Mouse (Mus musculus): ENCODE results near the gene Mcl1. TPM values are rescaled to one million over a fixed set of nuclear protein-coding genes. Genes with fewer than 3 reads are reported as not detected.

The Mcl1 gene
- polyA plus RNA-seq, 1 experiment from 2014 or later, result 57.2 TPM

DNA sequence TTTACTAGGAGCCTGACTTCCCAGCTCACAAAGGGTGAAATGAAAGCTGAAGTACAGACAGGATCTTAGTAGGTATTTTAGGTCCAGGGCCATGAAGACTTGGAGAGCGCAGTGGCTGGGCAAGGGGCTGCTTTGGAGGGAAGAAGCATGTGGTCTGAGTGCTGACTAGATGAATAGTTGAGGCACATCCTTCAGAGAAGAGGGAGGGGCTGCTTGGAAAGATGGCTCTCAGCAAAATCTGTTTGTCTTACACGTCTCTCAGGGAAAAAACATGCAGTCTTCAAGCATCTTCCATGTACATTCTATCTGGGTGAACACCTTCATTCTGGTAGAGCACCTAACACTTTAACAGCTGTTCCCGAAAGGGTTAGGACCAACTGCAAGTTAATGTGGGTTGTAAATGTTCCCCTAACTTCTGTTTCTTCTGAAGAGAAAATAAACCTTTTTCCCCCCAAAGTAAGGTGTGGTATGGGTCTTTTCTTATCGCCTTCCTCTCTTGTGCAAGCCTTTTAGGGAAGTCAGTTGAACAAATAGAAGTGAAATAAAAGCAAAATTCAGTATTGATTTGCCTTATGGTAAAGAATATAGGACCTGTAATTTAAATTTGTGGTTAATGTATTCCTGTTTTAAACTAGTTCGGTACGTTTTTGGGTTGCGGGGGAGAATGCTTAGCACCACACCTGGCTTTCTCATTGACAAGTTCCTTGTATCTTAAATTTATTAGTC is 4.3 kb downstream of the Mcl1 start:
- Histone ChIP-seq H3K4me2 (ENCODE audit: low read length) (peak overlapping the region; percentile 97), H3K27ac (replicated peaks in 1 of 2; ENCODE audit: control insufficient read depth in 1 of 2, insufficient read depth in 1 of 2, low read depth in 2 of 2, low read length in 2 of 2) (peak overlapping the region; percentile 57 to 94), H3K9ac (ENCODE audit: low read length) (peak overlapping the region; percentile 100), H3K4me3 (ENCODE audit: control insufficient read depth in 1 of 2, insufficient read depth in 1 of 2, low read depth in 1 of 2, low read length in 2 of 2) (peak overlapping the region in 1 of 2 experiments; percentile 94; a peak in 2 of 4 replicates), H3K4me1 (ENCODE audit: control insufficient read depth in 2 of 2, insufficient read depth in 2 of 2, low read length in 2 of 2) (peaks cover 30 to 69% of the 10 kb centered on the region in 2 experiments), H3K36me3 (ENCODE audit: control insufficient read depth, insufficient read depth, low read length) (peaks cover 57% of the 10 kb centered on the region), H3K27me3 (ENCODE audit: control insufficient read depth, insufficient read depth, low read length) (no peaks in the 10 kb centered on the region), H3K9me3 (ENCODE audit: control insufficient read depth, low read length) (no peaks in the 10 kb centered on the region)
- no peak for ATAC-seq (ENCODE audit: insufficient number of reproducible peaks, insufficient read depth, low FRiP score, low read depth)
- WGBS, result 72% methylated on average over 7 of the region's 7 CpGs

DNA sequence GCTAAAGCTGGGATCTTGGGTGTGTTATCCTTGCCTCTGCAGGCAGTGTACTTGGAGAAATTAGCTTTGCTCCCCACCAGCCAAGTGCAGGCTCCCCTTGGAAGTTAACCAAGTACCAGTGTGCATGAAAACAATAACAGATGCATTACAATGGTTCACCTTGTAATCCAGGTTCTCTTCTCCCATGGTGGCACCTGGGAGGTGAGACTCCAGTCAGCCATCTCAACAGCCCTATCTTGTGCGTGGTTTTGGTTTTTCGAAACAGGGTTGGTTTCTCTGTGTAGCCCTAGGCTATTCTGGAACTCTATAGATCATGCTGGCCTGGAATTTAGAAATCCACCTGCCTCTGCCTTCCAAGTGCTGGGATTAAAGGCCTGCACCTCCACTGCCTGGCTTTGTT is 4.9 kb downstream of the Mcl1 start:
- H3K27me3 ChIP-seq (ENCODE audit: control insufficient read depth, insufficient read depth, low read length), result no peaks in the 10 kb centered on the region
- H3K27ac ChIP-seq (replicated peaks in 1 of 2; ENCODE audit: control insufficient read depth in 1 of 2, insufficient read depth in 1 of 2, low read depth in 2 of 2, low read length in 2 of 2), result peak overlapping the region; percentile 32 to 94
- H3K4me1 ChIP-seq (ENCODE audit: control insufficient read depth in 2 of 2, insufficient read depth in 2 of 2, low read length in 2 of 2), result peaks cover 36 to 75% of the 10 kb centered on the region in 2 experiments
- 76% methylated on average over 2 of the region's 2 CpGs for WGBS
- ATAC-seq (ENCODE audit: insufficient number of reproducible peaks, insufficient read depth, low FRiP score, low read depth), result no peak
- H3K9ac ChIP-seq (ENCODE audit: low read length), result peak overlapping the region; percentile 100
- peak overlapping the region; percentile 97 for H3K4me2 ChIP-seq (ENCODE audit: low read length)
- no peak overlapping the region; a peak in 1 of 4 replicates for H3K4me3 ChIP-seq (ENCODE audit: control insufficient read depth in 1 of 2, insufficient read depth in 1 of 2, low read depth in 1 of 2, low read length in 2 of 2)
- H3K36me3 ChIP-seq (ENCODE audit: control insufficient read depth, insufficient read depth, low read length), result peaks cover 57% of the 10 kb centered on the region
- no peaks in the 10 kb centered on the region for H3K9me3 ChIP-seq (ENCODE audit: control insufficient read depth, low read length)

DNA sequence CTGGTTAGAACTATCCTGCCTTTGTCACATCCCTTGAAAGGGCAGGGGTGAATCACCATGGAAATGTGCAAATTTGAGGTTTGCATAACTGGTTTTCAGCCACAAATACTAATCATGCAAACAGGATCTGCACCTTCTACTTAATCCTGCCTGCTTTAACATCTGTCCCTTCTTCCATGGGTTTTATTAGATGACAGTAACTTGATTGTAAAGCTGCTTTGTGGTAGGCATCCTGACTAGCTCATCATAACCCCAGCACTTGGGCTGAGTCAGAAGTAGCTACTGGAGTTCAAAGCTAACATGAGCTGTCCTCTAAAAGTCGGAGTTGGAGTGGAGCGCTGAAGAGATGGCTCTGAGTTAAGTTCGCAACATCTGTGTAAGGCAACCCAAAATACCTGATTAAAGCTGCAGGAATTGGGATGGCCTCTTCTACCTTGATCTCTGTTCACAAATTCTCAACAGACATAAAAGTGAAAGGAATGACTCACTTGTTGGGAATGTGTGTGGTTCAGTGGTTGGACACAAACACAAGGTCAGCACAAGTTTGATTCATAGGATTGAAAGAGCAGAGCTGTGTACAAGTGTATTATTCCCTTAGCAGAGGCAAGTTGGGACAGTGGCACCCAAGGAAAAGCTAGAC is 5.5 kb downstream of the Mcl1 start:
- no peak overlapping the region for H3K4me3 ChIP-seq (ENCODE audit: control insufficient read depth in 1 of 2, insufficient read depth in 1 of 2, low read depth in 1 of 2, low read length in 2 of 2)
- H3K9ac ChIP-seq (ENCODE audit: low read length), result no peak overlapping the region
- peak overlapping the region; percentile 97; the same call in 1 of the 2 replicates for H3K4me2 ChIP-seq (ENCODE audit: low read length)
- peaks cover 39 to 80% of the 10 kb centered on the region in 2 experiments for H3K4me1 ChIP-seq (ENCODE audit: control insufficient read depth in 2 of 2, insufficient read depth in 2 of 2, low read length in 2 of 2)
- 76% methylated on average over 3 of the region's 3 CpGs for WGBS
- ATAC-seq (ENCODE audit: insufficient number of reproducible peaks, insufficient read depth, low FRiP score, low read depth), result no peak
- no peaks in the 10 kb centered on the region for H3K27me3 ChIP-seq (ENCODE audit: control insufficient read depth, insufficient read depth, low read length)
- peaks cover 59% of the 10 kb centered on the region for H3K36me3 ChIP-seq (ENCODE audit: control insufficient read depth, insufficient read depth, low read length)
- no peaks in the 10 kb centered on the region for H3K9me3 ChIP-seq (ENCODE audit: control insufficient read depth, low read length)
- peak overlapping the region; percentile 50 to 94 for H3K27ac ChIP-seq (replicated peaks in 1 of 2; ENCODE audit: control insufficient read depth in 1 of 2, insufficient read depth in 1 of 2, low read depth in 2 of 2, low read length in 2 of 2)

DNA sequence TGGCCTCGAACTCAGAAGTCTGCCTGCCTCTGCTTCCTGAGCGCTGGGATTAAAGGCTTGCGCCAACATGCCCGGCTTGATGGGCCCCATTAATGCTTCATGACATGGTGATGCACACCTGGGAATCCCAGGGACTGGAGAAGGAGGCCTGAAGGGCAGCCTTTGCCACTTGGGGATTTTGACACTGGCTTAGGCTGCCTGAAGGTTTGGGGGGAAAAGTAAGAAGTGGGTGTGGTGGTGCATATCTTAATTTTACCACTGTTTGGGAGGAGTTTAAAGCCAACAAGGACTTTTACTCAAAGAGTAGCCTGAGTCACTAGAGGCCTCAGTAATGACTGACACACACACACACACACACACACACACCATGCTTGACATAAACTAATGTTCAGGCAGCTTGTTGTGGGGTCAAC is 6.4 kb downstream of the Mcl1 start:
- Histone ChIP-seq H3K36me3 (ENCODE audit: control insufficient read depth, insufficient read depth, low read length) (peaks cover 65% of the 10 kb centered on the region), H3K4me3 (ENCODE audit: control insufficient read depth in 1 of 2, insufficient read depth in 1 of 2, low read depth in 1 of 2, low read length in 2 of 2) (no peak overlapping the region), H3K9me3 (ENCODE audit: control insufficient read depth, low read length) (no peaks in the 10 kb centered on the region), H3K27ac (replicated peaks in 1 of 2; ENCODE audit: control insufficient read depth in 1 of 2, insufficient read depth in 1 of 2, low read depth in 2 of 2, low read length in 2 of 2) (peak overlapping the region; percentile 49 to 94), H3K4me2 (ENCODE audit: low read length) (no peak overlapping the region), H3K4me1 (ENCODE audit: control insufficient read depth in 2 of 2, insufficient read depth in 2 of 2, low read length in 2 of 2) (peaks cover 39 to 80% of the 10 kb centered on the region in 2 experiments), H3K9ac (ENCODE audit: low read length) (0 out of 2 replicates have a peak overlapping the region, but pooled peaks have one; percentile 50), H3K27me3 (ENCODE audit: control insufficient read depth, insufficient read depth, low read length) (no peaks in the 10 kb centered on the region)
- WGBS, result 83% methylated on average over 4 of the region's 4 CpGs
- no peak for ATAC-seq (ENCODE audit: insufficient number of reproducible peaks, insufficient read depth, low FRiP score, low read depth)

DNA sequence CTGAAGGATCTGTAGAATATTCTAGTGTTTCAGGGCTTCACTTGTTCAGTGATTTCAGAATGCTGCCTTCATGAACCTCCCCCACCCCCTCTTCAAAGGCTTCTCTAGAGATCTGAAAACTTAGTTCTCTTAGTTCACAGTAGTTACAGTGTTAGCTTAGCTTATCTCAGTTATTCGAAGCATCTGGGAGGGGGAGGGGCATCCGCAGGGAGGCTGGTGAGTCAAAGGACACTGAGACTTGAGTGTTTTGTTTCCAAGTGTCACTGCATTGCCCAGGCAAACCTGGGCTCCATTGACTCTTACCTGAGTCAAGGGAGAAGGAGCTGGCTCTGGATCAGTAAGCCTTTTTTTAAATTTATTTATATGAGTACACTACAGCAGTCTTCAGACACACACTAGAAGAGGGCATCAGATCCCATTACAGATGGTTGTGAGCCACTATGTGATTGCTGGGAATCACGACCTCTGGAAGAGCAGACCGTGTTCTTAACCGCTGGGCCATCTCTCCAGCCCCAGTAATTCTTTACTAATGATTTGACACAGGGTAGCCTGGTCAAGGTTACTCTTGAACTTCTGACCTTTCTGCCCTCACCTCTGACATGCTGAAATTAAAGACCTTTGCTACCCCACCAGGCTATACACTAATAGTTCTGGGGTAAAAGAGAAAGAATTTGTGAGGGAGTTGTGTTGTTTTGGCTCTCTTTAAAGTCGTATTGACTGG is 7.7 kb downstream of the Mcl1 start:
- no peak overlapping the region for H3K4me3 ChIP-seq (ENCODE audit: control insufficient read depth in 1 of 2, insufficient read depth in 1 of 2, low read depth in 1 of 2, low read length in 2 of 2)

DNA sequence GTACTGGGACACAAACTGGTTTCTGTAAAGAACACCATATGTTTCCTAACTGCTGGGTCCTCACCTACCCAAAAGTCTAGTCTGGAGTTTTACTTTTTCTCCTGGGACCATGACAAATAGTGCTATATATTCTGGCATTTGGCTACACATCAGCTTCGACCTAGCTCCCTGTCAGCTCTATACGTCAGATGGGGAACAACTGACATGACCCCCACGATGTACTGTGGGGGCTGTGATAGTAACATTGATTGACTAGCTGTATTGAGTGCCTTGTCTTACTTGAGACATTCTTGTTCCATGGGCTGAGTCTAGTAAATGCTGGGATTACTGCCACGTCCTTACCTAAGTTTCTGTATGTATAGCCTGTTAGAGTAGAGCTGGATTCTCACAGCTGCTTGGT is 8.9 kb downstream of the Mcl1 start:
- peak overlapping the region; percentile 85 to 94 for H3K27ac ChIP-seq (replicated peaks in 1 of 2; ENCODE audit: control insufficient read depth in 1 of 2, insufficient read depth in 1 of 2, low read depth in 2 of 2, low read length in 2 of 2)
- 19% methylated on average over 4 of the region's 4 CpGs for WGBS
- peak overlapping the region; percentile 67 for H3K9ac ChIP-seq (ENCODE audit: low read length)
- H3K4me3 ChIP-seq (ENCODE audit: control insufficient read depth in 1 of 2, insufficient read depth in 1 of 2, low read depth in 1 of 2, low read length in 2 of 2), result peak overlapping the region in 1 of 2 experiments; percentile 5; a peak in 1 of 4 replicates
- H3K4me2 ChIP-seq (ENCODE audit: low read length), result peak overlapping the region; percentile 47
- H3K9me3 ChIP-seq (ENCODE audit: control insufficient read depth, low read length), result no peaks in the 10 kb centered on the region
- ATAC-seq (ENCODE audit: insufficient number of reproducible peaks, insufficient read depth, low FRiP score, low read depth), result no peak
- H3K27me3 ChIP-seq (ENCODE audit: control insufficient read depth, insufficient read depth, low read length), result no peaks in the 10 kb centered on the region
- H3K4me1 ChIP-seq (ENCODE audit: control insufficient read depth in 2 of 2, insufficient read depth in 2 of 2, low read length in 2 of 2), result peaks cover 45 to 73% of the 10 kb centered on the region in 2 experiments
- peaks cover 48% of the 10 kb centered on the region for H3K36me3 ChIP-seq (ENCODE audit: control insufficient read depth, insufficient read depth, low read length)

More for the DNA sequence above, 7.7 kb downstream of the Mcl1 start:
- peaks cover 40 to 75% of the 10 kb centered on the region in 2 experiments for H3K4me1 ChIP-seq (ENCODE audit: control insufficient read depth in 2 of 2, insufficient read depth in 2 of 2, low read length in 2 of 2)
- peak overlapping the region; percentile 85 to 94 for H3K27ac ChIP-seq (replicated peaks in 1 of 2; ENCODE audit: control insufficient read depth in 1 of 2, insufficient read depth in 1 of 2, low read depth in 2 of 2, low read length in 2 of 2)
- peaks cover 52% of the 10 kb centered on the region for H3K36me3 ChIP-seq (ENCODE audit: control insufficient read depth, insufficient read depth, low read length)
- H3K4me2 ChIP-seq (ENCODE audit: low read length), result peak overlapping the region; percentile 47
- peak overlapping the region; percentile 50; the same call in 1 of the 2 replicates for H3K9ac ChIP-seq (ENCODE audit: low read length)
- no peaks in the 10 kb centered on the region for H3K9me3 ChIP-seq (ENCODE audit: control insufficient read depth, low read length)
- ATAC-seq (ENCODE audit: insufficient number of reproducible peaks, insufficient read depth, low FRiP score, low read depth), result peak; percentile 60; the same call in 1 of the 2 replicates
- 12% methylated on average over 6 of the region's 6 CpGs for WGBS
- H3K27me3 ChIP-seq (ENCODE audit: control insufficient read depth, insufficient read depth, low read length), result no peaks in the 10 kb centered on the region

DNA sequence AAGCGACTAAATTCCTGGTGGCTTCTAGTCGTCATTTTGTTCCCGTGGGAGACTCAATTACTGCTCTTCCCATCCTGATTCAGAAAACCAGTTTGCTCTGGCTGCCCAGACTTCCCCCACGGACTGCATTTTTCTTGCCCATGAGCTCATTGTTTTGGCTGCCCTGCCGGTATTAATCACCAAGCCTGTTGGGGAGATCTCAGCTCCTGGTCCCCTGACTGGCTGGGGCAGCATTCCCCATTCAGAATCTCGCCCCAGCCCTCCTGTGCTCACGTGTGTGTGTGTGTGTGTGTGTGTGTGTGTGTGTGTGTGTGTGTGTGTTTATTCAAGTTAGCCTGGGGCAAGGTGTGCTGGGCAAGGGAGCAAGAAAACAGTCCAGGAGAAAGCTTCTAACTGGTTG is 9.4 kb downstream of the Mcl1 start:
- 9% methylated on average over 7 of the region's 7 CpGs for WGBS
- peak; percentile 16; the same call in 1 of the 2 replicates for ATAC-seq (ENCODE audit: insufficient number of reproducible peaks, insufficient read depth, low FRiP score, low read depth)

More for the DNA sequence above, 9.4 kb downstream of the Mcl1 start:
- no peaks in the 10 kb centered on the region for H3K27me3 ChIP-seq (ENCODE audit: control insufficient read depth, insufficient read depth, low read length)
- peaks cover 46 to 73% of the 10 kb centered on the region in 2 experiments for H3K4me1 ChIP-seq (ENCODE audit: control insufficient read depth in 2 of 2, insufficient read depth in 2 of 2, low read length in 2 of 2)
- no peaks in the 10 kb centered on the region for H3K9me3 ChIP-seq (ENCODE audit: control insufficient read depth, low read length)
- peaks cover 45% of the 10 kb centered on the region for H3K36me3 ChIP-seq (ENCODE audit: control insufficient read depth, insufficient read depth, low read length)
- peak overlapping the region in 1 of 2 experiments; percentile 5; a peak in 1 of 4 replicates for H3K4me3 ChIP-seq (ENCODE audit: control insufficient read depth in 1 of 2, insufficient read depth in 1 of 2, low read depth in 1 of 2, low read length in 2 of 2)
- H3K27ac ChIP-seq (replicated peaks in 1 of 2; ENCODE audit: control insufficient read depth in 1 of 2, insufficient read depth in 1 of 2, low read depth in 2 of 2, low read length in 2 of 2), result peak overlapping the region; percentile 85 to 94
- peak overlapping the region; percentile 47 for H3K4me2 ChIP-seq (ENCODE audit: low read length)
- H3K9ac ChIP-seq (ENCODE audit: low read length), result peak overlapping the region; percentile 67
